Mouse (Mus musculus): ENCODE results near the gene Olfr368. TPM values are rescaled to one million over a fixed set of nuclear protein-coding genes. Genes with fewer than 3 reads are reported as not detected.

Olfr368 gene
- total RNA-seq (2021): not detected

GRCm38 (mm10) chr2:37326215-37326614 is at the start of gene Olfr368:
Gene Olfr368, plus strand, starts transcription at chr2:37326515.
- intact Hi-C loops (cut with DNase I): no loop called here
- no peak for DNase-seq (ENCODE audit: low spot score)

- intact Hi-C loops (cut with DNase I): no loop called here
Observed at GRCm38 (mm10) chr2:37333321-37333720, 7.0 kb downstream of the Olfr368 start.

GRCm38 (mm10) chr2:37338497-37339187 is 12.3 kb downstream of the Olfr368 start:
- intact Hi-C loops (cut with DNase I): no loop called here
- DNase-seq (ENCODE audit: low spot score): no peak

More at GRCm38 (mm10) chr2:37333321-37333720, 7.0 kb downstream of the Olfr368 start:
- no peak for DNase-seq (ENCODE audit: low spot score)

- intact Hi-C loops (cut with DNase I): no loop called here
- no peak for DNase-seq (ENCODE audit: low spot score)
Observed at GRCm38 (mm10) chr2:37351671-37352070, 25.4 kb downstream of the Olfr368 start.

GRCm38 (mm10) chr2:37355571-37355970 is 29.3 kb downstream of the Olfr368 start:
- DNase-seq (ENCODE audit: low spot score): no peak
- intact Hi-C loops (cut with DNase I): no loop called here

- intact Hi-C loops (cut with DNase I): no loop called here
- peak; percentile 85 for DNase-seq (ENCODE audit: low spot score)
Observed at GRCm38 (mm10) chr2:37358633-37359540, 32.6 kb downstream of the Olfr368 start, which contains the start of gene Pdcl. Gene Pdcl, minus strand, starts transcription at chr2:37359332.

- intact Hi-C loops (cut with DNase I): no loop called here
- no peak for DNase-seq (ENCODE audit: low spot score)
Observed at GRCm38 (mm10) chr2:37359908-37360307, 33.6 kb downstream of the Olfr368 start.

GRCm38 (mm10) chr2:37370651-37371050 is 44.3 kb downstream of the Olfr368 start:
- intact Hi-C loops (cut with DNase I): no loop called here

GRCm38 (mm10) chr2:37376018-37376417 is 49.7 kb downstream of the Olfr368 start:
- no peak for DNase-seq (ENCODE audit: low spot score)
- intact Hi-C loops (cut with DNase I): no loop called here

More at GRCm38 (mm10) chr2:37370651-37371050, 44.3 kb downstream of the Olfr368 start:
- DNase-seq (ENCODE audit: low spot score): no peak

GRCm38 (mm10) chr2:37380189-37380588 is 53.9 kb downstream of the Olfr368 start:
- no peak for DNase-seq (ENCODE audit: low spot score)
- intact Hi-C loops (cut with DNase I): loop anchor here (2.0 kb wide), 1 partner anchor 107 kb away; no protein-coding TSS in a partner anchor

Other genes with a start within 250 kb of the Olfr368 start
- not detected for gene Olfr361, start 237.2 kb upstream of the Olfr368 start, total RNA-seq (2021)
- gene Olfr362, start 208.6 kb upstream of the Olfr368 start, total RNA-seq (2021): not detected
- not detected for gene Olfr364-ps1, start 187.2 kb upstream of the Olfr368 start, total RNA-seq (2021)
- not detected for gene Olfr365, start 138.3 kb upstream of the Olfr368 start, total RNA-seq (2021)
- gene Olfr366, start 114.9 kb upstream of the Olfr368 start, total RNA-seq (2021): not detected
- gene Pdcl, start 32.8 kb downstream of the Olfr368 start, total RNA-seq (2021): 10 to 100 TPM; 22.4 to 25.9 TPM
- gene Rc3h2, start 96.4 kb downstream of the Olfr368 start, total RNA-seq (2021): 10 to 100 TPM; 34.7 to 34.8 TPM
- 1 to 10 TPM; 4.3 to 6.3 TPM for gene Zbtb26, start 116.6 kb downstream of the Olfr368 start, total RNA-seq (2021)
- 1 to 10 TPM; 4.2 to 4.8 TPM for gene Zbtb6, start 116.7 kb downstream of the Olfr368 start, total RNA-seq (2021)
- gene Rabgap1, start 116.8 kb downstream of the Olfr368 start, total RNA-seq (2021): 10 to 100 TPM; 40.8 to 46.5 TPM
- under 1 TPM; 0.53 to 0.62 TPM for gene Gpr21, start 189.8 kb downstream of the Olfr368 start, total RNA-seq (2021)